Mouse (Mus musculus) forelimb bud, embryonic 11.5 days (tissue): ENCODE measurements around the gene Frmd8.

Source experiments
- DNase-seq: peaks from one replicate; pipeline ENCODE4 v3.0.0-alpha.2; 2012; ENCODE audit warnings: low read depth, low spot score

Gene Frmd8

DNA sequence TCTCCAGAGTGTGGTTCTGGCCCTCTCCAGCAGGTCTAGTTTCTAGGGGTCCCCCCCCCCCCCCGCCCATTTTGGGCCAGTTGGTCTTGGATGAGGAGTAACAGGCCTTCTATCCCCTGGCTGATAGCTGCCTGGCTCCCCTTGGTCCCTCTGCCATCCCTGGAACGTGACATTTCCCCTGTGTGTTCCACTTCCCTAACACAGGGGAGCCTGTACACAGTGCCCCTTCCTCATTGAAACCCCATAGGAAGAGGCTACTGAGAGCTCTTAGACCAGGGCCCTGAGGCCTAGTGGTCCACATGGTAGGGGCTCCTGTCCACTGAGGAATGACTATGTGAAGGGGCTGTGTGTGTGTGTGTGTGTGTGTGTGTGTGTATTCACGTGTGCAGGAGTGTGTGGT is 67.3 kb downstream of the Frmd8 start:
- no peak for DNase-seq

DNA sequence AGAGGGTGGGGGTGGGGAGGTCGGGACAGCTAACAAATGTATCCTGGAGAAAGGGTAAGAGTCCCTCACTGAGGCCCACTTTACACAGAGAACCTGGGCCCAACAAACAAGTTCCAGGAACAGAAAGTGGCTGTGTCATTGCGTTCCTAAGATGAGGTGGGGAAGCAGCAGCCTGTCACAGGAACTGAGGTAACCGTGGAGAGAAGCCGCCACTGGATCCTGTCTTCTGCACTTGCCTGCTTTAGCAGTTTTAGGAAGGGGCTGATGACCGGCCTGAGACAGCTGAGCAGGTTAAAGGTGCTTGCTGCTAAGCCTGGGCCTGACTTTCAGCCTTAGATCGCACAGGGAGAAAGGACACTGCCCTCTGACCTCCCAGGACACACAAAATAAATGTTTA is 68.3 kb downstream of the Frmd8 start:
- no peak for DNase-seq

DNA sequence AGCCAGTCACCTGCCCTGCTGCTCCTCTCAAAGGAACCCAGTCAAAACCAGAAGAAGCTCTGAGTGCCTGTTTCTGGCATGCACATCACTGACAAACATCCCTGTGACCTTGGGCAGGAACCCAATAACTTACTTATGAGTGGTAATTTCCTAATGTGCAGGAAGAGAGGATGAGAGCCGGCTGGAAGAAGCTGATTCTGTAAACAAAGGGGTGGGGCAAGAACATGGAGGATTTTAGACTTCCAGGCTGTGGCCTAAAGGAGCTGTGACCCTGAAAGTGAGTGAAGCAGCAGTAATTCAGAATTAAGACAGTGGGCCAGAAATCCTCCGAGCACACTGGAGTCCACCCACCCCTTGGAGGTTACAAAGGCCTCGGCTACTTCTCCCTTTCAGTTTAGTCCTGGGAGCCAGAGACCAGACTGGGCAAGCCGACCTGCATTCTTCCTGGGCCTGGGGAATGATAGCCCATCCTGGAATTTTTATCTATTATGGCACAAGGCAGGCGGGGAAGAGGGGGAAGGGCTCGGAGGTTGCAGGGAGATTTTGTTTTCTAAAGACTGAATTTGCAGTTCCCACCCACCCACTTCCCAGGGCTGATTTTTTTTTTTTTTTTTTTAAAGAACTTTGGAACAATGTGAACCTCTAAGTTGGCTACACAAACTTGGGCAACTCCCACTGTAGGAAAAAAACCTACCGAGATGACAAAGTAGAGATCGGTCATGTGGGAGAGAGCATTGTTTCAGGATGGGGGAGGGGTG is 68.8 kb downstream of the Frmd8 start:
- no peak for DNase-seq

DNA sequence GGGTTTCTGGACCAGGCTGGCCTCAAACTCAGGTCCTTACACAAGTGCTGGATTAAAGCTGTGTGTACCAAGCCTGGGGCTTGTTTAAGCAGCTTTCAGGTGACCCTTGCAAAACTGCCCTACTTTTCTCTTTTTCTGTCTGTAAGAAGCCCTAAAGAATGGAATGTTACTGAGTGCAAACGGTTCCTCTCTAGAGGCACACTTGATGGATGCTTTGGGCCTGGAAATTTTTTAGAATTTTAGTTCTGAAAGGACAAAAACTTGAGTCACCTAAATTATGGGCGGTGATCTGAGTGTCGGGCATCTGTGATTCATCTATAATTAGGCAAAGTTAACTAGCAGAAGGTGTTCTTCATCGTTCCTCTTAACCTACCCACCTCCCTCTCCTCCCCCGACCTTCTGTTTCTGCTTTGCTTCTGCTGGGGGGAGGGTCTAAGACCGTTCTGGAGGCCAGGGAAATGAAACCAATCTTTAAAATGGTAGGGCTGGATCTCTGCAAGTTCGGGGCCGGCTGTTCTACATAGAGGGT is 70.6 kb downstream of the Frmd8 start:
- no peak for DNase-seq

DNA sequence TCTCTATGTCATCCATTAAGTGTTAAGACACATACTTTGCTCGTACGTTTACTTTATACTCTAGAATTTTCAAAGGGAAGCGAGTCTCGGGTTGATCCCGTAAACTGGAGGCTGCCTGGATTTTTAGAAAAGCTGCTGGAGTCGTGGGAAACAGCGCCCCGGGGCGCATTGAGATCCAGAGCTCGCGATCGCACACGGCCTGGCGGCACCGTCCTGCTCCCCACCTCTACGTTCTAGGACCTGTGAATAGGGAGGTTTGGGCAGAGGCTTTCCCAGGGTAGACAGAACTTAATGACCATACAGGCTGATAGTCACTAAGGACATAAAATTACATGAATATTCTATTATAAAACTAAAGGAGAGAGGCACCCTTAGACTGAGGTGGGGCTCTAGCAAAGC is 71.2 kb downstream of the Frmd8 start:
- no peak for DNase-seq

DNA sequence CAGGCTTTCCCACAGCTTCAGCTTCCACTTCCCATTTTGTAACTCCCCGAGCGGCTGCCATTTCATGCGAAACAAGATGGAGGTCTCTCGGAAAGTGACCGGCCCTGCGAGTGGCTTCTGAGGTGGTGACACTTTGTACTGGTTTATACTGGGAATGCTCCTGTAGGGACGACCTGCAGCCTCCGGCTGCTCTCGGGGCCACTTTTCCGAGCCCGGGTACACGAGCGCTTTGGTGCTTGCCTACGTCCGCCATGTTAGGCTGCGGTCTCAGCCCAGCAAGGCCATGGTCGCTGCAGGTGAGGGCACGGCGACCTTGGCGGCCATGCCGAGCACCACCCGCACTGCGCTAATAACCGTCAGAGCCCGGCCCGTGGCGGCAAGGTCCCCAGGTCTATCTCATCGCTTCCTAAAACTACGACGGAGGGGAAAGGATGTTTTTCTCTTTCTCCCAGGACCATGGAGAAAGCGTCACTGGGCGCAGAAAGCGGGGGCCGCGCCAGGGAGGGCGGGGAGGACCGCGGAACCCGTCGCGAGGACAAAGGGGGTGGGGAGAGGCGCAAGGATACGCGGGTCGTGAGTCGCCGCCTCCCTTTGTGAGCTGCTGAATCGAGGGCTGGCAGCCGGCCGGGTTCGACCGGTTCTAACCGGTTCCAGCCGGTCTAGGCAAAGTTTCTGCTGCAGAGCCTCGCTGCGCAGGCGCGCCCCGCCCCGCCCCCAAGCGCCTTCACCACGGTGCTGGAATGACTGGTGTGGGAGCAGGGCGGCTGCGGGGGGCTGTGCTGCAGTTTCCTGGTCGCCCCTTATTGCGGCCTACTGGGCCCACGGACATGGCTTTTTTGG is 71.8 kb downstream of the Frmd8 start:
- DNase-seq, result peak; percentile 99

DNA sequence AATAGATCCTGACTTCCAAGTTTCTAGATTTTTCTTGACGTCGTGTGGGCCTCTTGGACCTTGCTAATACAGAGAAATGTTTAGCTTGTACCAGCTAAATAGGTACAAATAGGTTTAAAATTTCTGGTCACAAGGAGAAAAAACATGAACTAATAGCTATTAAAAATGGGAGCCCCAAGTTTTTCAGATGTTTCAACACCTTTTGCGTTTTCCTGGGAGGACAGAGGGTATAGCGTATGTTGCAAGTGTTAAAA is 72.4 kb downstream of the Frmd8 start:
- DNase-seq, result no peak

DNA sequence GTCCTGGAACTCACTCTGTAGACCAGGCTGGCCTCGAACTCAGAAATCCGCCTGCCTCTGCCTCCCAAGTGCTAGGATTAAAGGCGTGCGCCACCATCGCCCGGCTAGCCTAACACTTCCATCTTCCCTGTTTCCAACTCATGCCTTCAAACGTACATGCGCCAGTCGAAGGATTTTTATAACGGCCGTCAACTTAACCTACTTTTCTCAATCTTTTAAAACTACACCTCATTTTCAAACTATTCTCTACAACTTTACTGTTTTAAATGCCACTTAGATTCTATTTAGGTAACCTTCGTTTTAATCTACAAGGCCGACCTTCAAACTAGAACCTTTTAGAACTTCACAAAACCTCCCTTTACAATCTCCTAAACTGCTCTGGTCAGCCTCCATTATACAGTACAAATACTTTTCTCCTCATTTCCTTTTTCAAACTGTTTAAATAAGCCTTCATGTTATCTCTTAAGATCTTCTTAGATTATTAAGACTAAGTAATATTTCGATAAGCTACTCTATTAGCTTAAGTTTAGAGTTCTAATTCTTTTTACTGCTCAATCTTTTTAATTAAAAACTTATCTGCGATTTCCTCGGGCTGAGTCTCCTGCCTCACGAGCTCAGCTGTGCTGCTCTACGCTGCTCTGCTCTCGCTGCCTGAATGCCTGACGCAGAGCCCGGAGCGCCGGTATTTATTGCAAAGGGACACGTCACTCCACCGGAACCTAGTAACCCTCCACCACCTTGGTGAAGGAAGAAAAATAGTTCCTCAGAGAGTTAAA is 72.9 kb downstream of the Frmd8 start:
- peak; percentile 98 for DNase-seq

DNA sequence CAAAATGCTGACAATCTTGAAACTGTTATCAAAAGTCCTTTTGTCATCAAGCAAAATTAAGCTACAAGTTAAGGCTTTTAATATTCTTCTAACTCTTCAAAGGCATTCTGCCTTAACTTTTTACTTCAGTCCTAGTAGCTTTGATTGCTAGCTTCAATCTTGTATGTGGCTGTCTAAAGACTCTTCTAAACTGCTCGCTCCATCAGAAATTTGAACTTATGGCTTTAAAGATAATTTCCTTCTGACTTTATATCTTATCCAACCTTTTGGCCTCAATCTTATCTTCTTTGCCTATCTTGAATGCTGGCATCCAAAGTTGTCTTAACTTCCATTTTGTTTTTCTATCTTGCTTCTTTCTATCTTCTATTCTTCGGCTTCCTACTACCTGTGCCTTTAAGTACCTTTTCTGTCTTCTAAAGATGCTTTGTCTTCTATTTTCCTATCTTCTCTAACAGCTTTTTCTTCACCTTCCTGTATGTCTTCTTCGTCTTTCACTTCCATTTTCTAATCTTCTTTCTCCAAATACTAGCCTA is 73.6 kb downstream of the Frmd8 start:
- DNase-seq, result no peak

DNA sequence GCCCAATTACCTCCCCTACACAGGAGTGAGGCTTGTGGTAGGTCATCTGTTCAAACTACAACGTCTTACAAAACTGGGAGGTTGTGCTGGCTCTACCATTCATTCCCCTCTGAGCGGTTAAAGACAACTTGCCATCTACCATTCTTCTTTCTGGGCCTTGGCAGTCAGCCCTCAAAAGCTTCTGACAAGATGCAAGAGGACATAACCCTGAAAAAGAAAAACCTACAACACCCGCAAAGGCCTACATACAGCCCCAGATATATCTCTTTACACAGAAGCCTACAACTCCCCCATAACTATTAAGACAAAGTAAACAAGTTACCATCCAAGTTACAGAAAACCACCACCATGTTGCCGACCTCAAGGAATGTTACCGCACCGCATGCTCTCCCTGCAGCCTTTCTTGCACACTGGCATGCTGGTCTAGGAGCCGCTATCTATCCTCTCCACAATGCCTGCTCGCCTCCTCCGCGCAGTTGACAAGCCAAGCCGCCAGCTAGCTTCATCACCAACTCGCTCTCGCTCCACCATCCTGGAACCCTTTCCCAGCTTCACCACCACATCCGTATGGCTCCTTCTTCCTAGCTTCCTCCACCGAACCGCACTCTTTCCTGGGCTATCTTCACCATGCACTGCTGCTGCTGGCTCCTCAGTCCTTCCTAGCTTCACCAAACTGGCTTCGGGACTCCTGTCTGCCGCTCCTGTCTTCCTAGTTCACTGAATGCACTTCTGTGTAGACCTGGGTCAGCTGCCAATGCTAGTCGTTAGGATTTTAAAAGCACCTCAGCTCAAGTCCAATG is 74.2 kb downstream of the Frmd8 start:
- no peak for DNase-seq

DNA sequence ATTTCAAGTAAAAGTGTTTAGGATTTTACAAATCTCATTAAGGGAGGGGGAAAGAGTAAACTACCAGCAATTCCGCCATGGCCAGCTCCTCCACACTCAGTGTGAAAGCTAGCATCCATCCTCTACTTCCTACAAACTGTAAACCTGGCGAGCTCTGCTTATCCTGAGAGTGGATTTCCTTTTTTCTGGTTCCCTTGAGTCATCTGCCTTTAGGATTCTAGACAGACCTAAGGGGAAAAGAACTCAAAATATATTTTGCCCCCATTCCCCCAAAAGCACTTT is 74.8 kb downstream of the Frmd8 start:
- no peak for DNase-seq
